Mouse (Mus musculus): ENCODE measurements around the gene Tbc1d7.

- TF ChIP-seq CTCF (conservative IDR thresholded peaks at IDR 0.05; ENCODE audit: low read length) (no peak), NANOG (IDR thresholded peaks at IDR 0.05; ENCODE audit: borderline replicate concordance, low read length) (no peak), POU5F1 (IDR thresholded peaks at IDR 0.05; ENCODE audit: borderline replicate concordance, low read length) (no peak)
Measured at GRCm38 (mm10) chr13:43199282-43199681, 28.0 kb upstream of the Tbc1d7 start.
